Mouse (Mus musculus): ENCODE data around the gene Mvd. TPM values are rescaled to one million over a fixed set of nuclear protein-coding genes. Genes with fewer than 3 reads are reported as not detected.
A peak's percentile ranks its signal among the peaks of the same experiment; 100 is the strongest.

The Mvd gene
- polyA plus RNA-seq, 1 experiment from 2014 or later: 40.3 TPM

DNA sequence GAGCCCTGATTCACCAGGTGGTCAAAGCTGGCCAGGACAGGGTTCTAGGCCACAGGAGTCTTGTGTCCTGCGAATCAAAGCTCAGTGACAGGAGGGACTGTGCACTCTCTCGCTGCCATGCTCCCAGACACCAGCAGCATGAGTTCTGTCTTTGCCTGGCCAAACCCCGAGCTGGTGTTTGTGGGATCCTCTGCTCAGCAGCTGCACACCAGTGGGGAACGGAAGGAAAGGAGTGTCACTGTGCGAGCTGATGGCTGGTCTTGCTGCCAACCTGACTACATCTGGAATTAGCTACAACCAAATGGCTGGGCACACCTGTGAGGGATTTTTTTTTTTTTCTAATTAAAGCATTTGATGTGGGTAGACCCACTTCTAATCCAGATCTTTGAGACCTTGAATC is 27.5 kb upstream of the Mvd start:
- Histone ChIP-seq H3K4me1 (ENCODE audit: control insufficient read depth, insufficient read depth, low read length) (peaks cover 15% of the 10 kb centered on the region), H3K27ac (ENCODE audit: low read length) (no peak overlapping the region), H3K4me3 (replicated peaks; ENCODE audit: low read length) (no peak overlapping the region), H3K36me3 (ENCODE audit: control insufficient read depth, insufficient read depth, low read length) (peaks cover 12% of the 10 kb centered on the region), H3K9ac (ENCODE audit: low read length) (peak overlapping the region; percentile 21; the same call in 1 of the 2 replicates), H3K4me2 (ENCODE audit: low read depth, low read length) (no peak overlapping the region), H3K27me3 (ENCODE audit: control insufficient read depth, insufficient read depth, low read length) (no peaks in the 10 kb centered on the region), H3K9me3 (replicated peaks; ENCODE audit: control insufficient read depth, low read length) (no peaks in the 10 kb centered on the region)
- WGBS: 83% methylated on average over 5 of the region's 5 CpGs
- no peak for ATAC-seq (ENCODE audit: insufficient read depth, low FRiP score)

GRCm38 (mm10) chr8:122469965-122470364 is 26.7 kb upstream of the Mvd start:
- 85% methylated on average over 10 of the region's 10 CpGs for whole genome bisulfite sequencing
- Histone ChIP-seq H3K4me2 (ENCODE audit: low read depth, low read length) (no peak overlapping the region), H3K4me1 (ENCODE audit: control insufficient read depth, insufficient read depth, low read length) (peaks cover 12% of the 10 kb centered on the region), H3K9ac (ENCODE audit: low read length) (no peak overlapping the region), H3K9me3 (replicated peaks; ENCODE audit: control insufficient read depth, low read length) (no peaks in the 10 kb centered on the region), H3K36me3 (ENCODE audit: control insufficient read depth, insufficient read depth, low read length) (peaks cover 12% of the 10 kb centered on the region), H3K4me3 (replicated peaks; ENCODE audit: low read length) (no peak overlapping the region), H3K27ac (ENCODE audit: low read length) (no peak overlapping the region), H3K27me3 (ENCODE audit: control insufficient read depth, insufficient read depth, low read length) (no peaks in the 10 kb centered on the region)
- no peak for ATAC-seq (ENCODE audit: insufficient read depth, low FRiP score)

DNA sequence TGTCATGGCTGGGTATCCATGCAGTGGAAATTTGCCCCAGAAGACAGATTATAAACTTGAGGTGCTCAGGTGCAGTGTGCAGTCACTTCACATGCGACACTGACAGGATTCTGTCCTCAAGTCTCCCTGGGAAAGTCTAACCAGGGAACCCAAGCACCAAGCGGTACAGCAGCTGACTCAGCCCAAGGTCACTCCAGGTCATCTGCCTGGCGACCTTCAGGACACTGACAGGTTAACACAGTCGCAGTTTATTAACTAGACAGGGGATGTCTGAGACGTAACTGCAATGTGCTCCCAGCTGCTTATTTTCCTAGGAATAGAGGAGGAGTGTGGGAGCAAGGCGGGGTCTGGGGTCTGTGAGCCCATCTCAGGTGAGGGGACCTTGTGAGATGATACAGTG is 26.2 kb upstream of the Mvd start:
- H3K4me1 ChIP-seq (ENCODE audit: control insufficient read depth, insufficient read depth, low read length): peaks cover 7% of the 10 kb centered on the region

GRCm38 (mm10) chr8:122467816-122468215 is 24.6 kb upstream of the Mvd start:
- Histone ChIP-seq H3K4me1 (ENCODE audit: control insufficient read depth, insufficient read depth, low read length) (no peaks in the 10 kb centered on the region), H3K4me3 (replicated peaks; ENCODE audit: low read length) (no peak overlapping the region), H3K9me3 (replicated peaks; ENCODE audit: control insufficient read depth, low read length) (no peaks in the 10 kb centered on the region), H3K27me3 (ENCODE audit: control insufficient read depth, insufficient read depth, low read length) (no peaks in the 10 kb centered on the region), H3K9ac (ENCODE audit: low read length) (no peak overlapping the region), H3K36me3 (ENCODE audit: control insufficient read depth, insufficient read depth, low read length) (peaks cover 12% of the 10 kb centered on the region), H3K27ac (ENCODE audit: low read length) (no peak overlapping the region), H3K4me2 (ENCODE audit: low read depth, low read length) (no peak overlapping the region)
- WGBS: 87% methylated on average over 13 of the region's 13 CpGs
- no peak for ATAC-seq (ENCODE audit: insufficient read depth, low FRiP score)

More for the DNA sequence above, 26.2 kb upstream of the Mvd start:
- Histone ChIP-seq H3K4me2 (ENCODE audit: low read depth, low read length) (no peak overlapping the region), H3K4me3 (replicated peaks; ENCODE audit: low read length) (no peak overlapping the region), H3K36me3 (ENCODE audit: control insufficient read depth, insufficient read depth, low read length) (peaks cover 12% of the 10 kb centered on the region), H3K27ac (ENCODE audit: low read length) (no peak overlapping the region), H3K27me3 (ENCODE audit: control insufficient read depth, insufficient read depth, low read length) (no peaks in the 10 kb centered on the region), H3K9me3 (replicated peaks; ENCODE audit: control insufficient read depth, low read length) (no peaks in the 10 kb centered on the region), H3K9ac (ENCODE audit: low read length) (no peak overlapping the region)
- WGBS: 78% methylated on average over 6 of the region's 6 CpGs
- ATAC-seq (ENCODE audit: insufficient read depth, low FRiP score): no peak

GRCm38 (mm10) chr8:122464985-122465384 is 21.8 kb upstream of the Mvd start:
- H3K9ac ChIP-seq (ENCODE audit: low read length): no peak overlapping the region
- no peaks in the 10 kb centered on the region for H3K9me3 ChIP-seq (replicated peaks; ENCODE audit: control insufficient read depth, low read length)
- 0 out of 2 replicates have a peak, but pooled peaks cover 5% of the 10 kb centered on the region for H3K4me1 ChIP-seq (ENCODE audit: control insufficient read depth, insufficient read depth, low read length)
- WGBS: 63% methylated on average over 7 of the region's 7 CpGs
- ATAC-seq (ENCODE audit: insufficient read depth, low FRiP score): no peak
- H3K36me3 ChIP-seq (ENCODE audit: control insufficient read depth, insufficient read depth, low read length): peaks cover 12% of the 10 kb centered on the region
- no peak overlapping the region for H3K4me3 ChIP-seq (replicated peaks; ENCODE audit: low read length)
- no peak overlapping the region for H3K4me2 ChIP-seq (ENCODE audit: low read depth, low read length)
- peaks cover 7% of the 10 kb centered on the region; the same call in 1 of the 2 replicates for H3K27me3 ChIP-seq (ENCODE audit: control insufficient read depth, insufficient read depth, low read length)
- H3K27ac ChIP-seq (ENCODE audit: low read length): no peak overlapping the region

DNA sequence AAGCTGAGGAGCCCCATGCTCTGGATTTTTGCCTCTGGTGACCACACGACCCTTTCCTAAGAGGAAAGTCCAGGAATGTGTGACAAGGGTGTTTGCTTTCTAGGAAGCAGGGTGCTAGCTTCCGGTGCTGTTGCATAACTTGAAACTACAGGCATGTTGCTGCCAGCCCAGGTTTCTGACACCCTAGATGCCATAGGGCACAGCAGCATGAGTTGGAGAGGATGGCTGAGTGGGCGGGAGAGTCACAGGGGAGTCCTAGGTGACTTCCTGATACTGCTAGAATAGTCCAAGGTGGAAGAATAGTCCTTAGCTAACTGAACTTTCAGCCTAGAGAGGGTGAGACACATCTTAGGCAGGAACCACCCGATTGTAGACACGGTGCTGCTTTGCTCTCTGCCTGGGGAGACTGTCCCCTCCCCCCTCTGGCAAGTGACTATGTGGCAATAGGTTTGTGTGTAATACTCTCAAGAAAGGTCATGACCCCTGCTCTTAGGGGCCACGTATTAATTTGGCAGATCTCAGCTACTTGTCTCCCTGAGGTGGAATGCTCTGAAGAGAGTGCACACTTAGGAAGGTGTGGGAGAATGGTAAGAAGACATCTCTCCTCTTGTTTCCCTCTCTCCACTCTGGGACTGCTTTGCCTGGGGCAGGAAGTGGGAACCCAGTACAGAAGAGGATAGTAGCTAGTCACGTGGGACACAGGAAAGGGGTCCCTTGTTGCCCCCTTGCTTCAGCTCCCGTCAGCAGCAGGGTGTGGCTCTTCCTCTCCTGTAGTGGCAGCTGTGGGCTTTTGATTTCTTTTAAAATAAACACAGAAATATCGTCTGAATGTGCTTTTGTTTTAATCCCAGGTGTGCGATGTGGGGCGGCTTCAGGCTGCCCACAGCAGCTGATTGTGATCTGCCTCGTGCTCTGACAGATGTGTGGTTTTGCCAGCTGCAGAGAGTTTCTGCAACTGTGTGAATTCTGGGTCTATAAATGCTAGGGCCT is 20.7 kb upstream of the Mvd start:
- WGBS: 35% methylated on average over 12 of the region's 12 CpGs
- H3K9me3 ChIP-seq (replicated peaks; ENCODE audit: control insufficient read depth, low read length): no peaks in the 10 kb centered on the region
- H3K9ac ChIP-seq (ENCODE audit: low read length): no peak overlapping the region
- H3K36me3 ChIP-seq (ENCODE audit: control insufficient read depth, insufficient read depth, low read length): peaks cover 12% of the 10 kb centered on the region
- no peak overlapping the region for H3K4me3 ChIP-seq (replicated peaks; ENCODE audit: low read length)
- H3K4me2 ChIP-seq (ENCODE audit: low read depth, low read length): no peak overlapping the region
- H3K4me1 ChIP-seq (ENCODE audit: control insufficient read depth, insufficient read depth, low read length): 0 out of 2 replicates have a peak, but pooled peaks cover 6% of the 10 kb centered on the region
- H3K27ac ChIP-seq (ENCODE audit: low read length): no peak overlapping the region
- peaks cover 13% of the 10 kb centered on the region for H3K27me3 ChIP-seq (ENCODE audit: control insufficient read depth, insufficient read depth, low read length)
- no peak for ATAC-seq (ENCODE audit: insufficient read depth, low FRiP score)

DNA sequence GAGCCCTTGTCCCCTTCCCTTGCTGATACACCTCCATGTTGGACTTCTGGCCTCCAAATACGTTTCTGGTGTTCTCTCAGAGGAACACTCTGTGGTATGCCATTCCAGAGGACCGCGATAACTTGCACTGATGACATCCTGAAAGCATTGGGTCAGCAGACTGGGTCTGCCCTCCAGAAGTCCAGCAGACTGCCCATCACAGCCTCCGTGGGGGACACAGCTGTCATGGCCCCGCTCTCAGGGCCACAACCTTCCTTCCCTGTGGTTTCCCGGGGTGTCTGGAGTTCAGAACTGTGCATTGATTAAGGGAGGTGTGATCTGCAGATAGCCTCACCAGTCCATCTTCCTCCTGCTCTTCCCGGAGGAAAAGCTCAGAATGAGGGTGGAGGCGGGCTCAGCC is 19.3 kb upstream of the Mvd start:
- H3K4me1 ChIP-seq (ENCODE audit: control insufficient read depth, insufficient read depth, low read length): 0 out of 2 replicates have a peak, but pooled peaks cover 6% of the 10 kb centered on the region
- no peak overlapping the region for H3K4me3 ChIP-seq (replicated peaks; ENCODE audit: low read length)
- 73% methylated on average over 8 of the region's 8 CpGs for WGBS
- ATAC-seq (ENCODE audit: insufficient read depth, low FRiP score): no peak
- no peak overlapping the region for H3K4me2 ChIP-seq (ENCODE audit: low read depth, low read length)
- H3K9me3 ChIP-seq (replicated peaks; ENCODE audit: control insufficient read depth, low read length): no peaks in the 10 kb centered on the region
- no peak overlapping the region for H3K9ac ChIP-seq (ENCODE audit: low read length)
- no peak overlapping the region for H3K27ac ChIP-seq (ENCODE audit: low read length)
- H3K36me3 ChIP-seq (ENCODE audit: control insufficient read depth, insufficient read depth, low read length): peaks cover 12% of the 10 kb centered on the region
- H3K27me3 ChIP-seq (ENCODE audit: control insufficient read depth, insufficient read depth, low read length): peaks cover 19% of the 10 kb centered on the region

DNA sequence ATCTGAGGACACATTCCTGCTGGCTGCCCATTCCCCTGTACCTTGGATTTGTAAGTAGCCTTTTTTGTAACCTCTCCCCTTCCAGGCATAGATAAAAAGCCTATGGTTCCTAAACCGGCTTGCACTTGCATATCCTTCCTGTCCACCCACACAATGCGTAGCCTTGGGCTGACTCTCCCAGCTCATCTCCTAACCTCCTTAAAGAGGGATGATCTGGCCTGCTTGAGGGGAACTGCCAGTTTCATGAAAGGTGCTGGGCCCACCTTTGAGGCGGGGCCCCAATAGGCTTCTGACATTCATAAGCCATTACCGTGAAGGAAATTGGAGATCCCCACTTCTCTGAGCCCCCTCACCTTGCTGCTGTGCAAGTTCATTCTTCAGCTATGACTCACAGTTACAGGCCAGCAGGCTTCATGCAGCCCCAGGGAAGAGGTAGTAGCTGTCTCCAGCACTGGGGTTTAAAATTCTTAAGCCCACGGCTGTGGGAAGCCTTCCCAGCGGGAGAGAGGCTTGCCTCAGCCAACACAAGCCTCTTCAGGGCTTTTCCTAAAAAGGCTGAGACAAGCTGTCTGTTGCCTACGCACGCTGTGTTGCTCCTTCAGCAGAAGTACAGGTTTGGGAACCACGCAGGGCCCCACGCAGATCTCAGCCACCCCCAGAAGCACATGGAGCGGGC is 18.4 kb upstream of the Mvd start:
- H3K4me1 ChIP-seq (ENCODE audit: control insufficient read depth, insufficient read depth, low read length): 0 out of 2 replicates have a peak, but pooled peaks cover 6% of the 10 kb centered on the region
- peaks cover 5% of the 10 kb centered on the region for H3K36me3 ChIP-seq (ENCODE audit: control insufficient read depth, insufficient read depth, low read length)
- H3K27ac ChIP-seq (ENCODE audit: low read length): no peak overlapping the region
- no peaks in the 10 kb centered on the region for H3K9me3 ChIP-seq (replicated peaks; ENCODE audit: control insufficient read depth, low read length)
- H3K9ac ChIP-seq (ENCODE audit: low read length): no peak overlapping the region
- ATAC-seq (ENCODE audit: insufficient read depth, low FRiP score): no peak
- H3K4me2 ChIP-seq (ENCODE audit: low read depth, low read length): no peak overlapping the region
- 63% methylated on average over 11 of the region's 11 CpGs for WGBS
- peaks cover 19% of the 10 kb centered on the region for H3K27me3 ChIP-seq (ENCODE audit: control insufficient read depth, insufficient read depth, low read length)
- H3K4me3 ChIP-seq (replicated peaks; ENCODE audit: low read length): no peak overlapping the region
